ENCODE assay signal across 16 mouse cellular contexts in genomic region chr7:27612940-27613339, GRCm38 (mm10). TPM values are rescaled to one million over a fixed set of nuclear protein-coding genes. Genes with fewer than 3 reads are reported as not detected.
DNase-seq lines count a peak whose midpoint lies in the region; ATAC-seq lines count a peak whose summit lies in the region.
"Had no signal": no experiment of that assay in that cellular context is flagged by ENCODE, and none has a peak within 500 bp of the region (broad histone marks: within the 10 kb centered on the region; RNA-seq: fewer than 3 reads in every experiment).

No protein-coding gene starts in this region.

- H3K4me2 ChIP-seq in heart, embryonic 15.5 days, result no peak overlapping the region
- H3K4me2 ChIP-seq in heart, embryonic 12.5 days, result no peak overlapping the region
- H3K4me2 ChIP-seq in hindbrain, embryonic 15.5 days, result no peak overlapping the region
- no peak overlapping the region for H3K4me2 ChIP-seq in kidney, embryonic 16.5 days (replicated peaks; ENCODE audit: low read depth, low read length)
- H3K4me2 ChIP-seq: embryonic facial prominence, embryonic 15.5 days; limb, embryonic 13.5 days had no signal

- no peak overlapping the region for H3K9ac ChIP-seq in heart, embryonic 15.5 days
- no peak overlapping the region for H3K9ac ChIP-seq in heart, embryonic 12.5 days
- H3K9ac ChIP-seq in hindbrain, embryonic 15.5 days, result no peak overlapping the region
- no peak overlapping the region for H3K9ac ChIP-seq in kidney, embryonic 16.5 days (replicated peaks; ENCODE audit: low read length)
- H3K9ac ChIP-seq: embryonic facial prominence, embryonic 15.5 days; limb, embryonic 13.5 days had no signal

- no peaks in the 10 kb centered on the region for H3K9me3 ChIP-seq in heart, embryonic 15.5 days (replicated peaks)
- no peaks in the 10 kb centered on the region for H3K9me3 ChIP-seq in heart, embryonic 12.5 days (replicated peaks)
- no peaks in the 10 kb centered on the region for H3K9me3 ChIP-seq in hindbrain, embryonic 15.5 days
- H3K9me3 ChIP-seq in kidney, embryonic 16.5 days (ENCODE audit: low read length), result no peaks in the 10 kb centered on the region
- H3K9me3 ChIP-seq: embryonic facial prominence, embryonic 15.5 days; limb, embryonic 13.5 days had no signal

- peaks cover 22% of the 10 kb centered on the region; the same call in 1 of the 2 replicates for H3K36me3 ChIP-seq in heart, embryonic 15.5 days
- peaks cover 36% of the 10 kb centered on the region for H3K36me3 ChIP-seq in heart, embryonic 12.5 days
- peaks cover 30% of the 10 kb centered on the region for H3K36me3 ChIP-seq in hindbrain, embryonic 15.5 days
- peaks cover 44% of the 10 kb centered on the region for H3K36me3 ChIP-seq in kidney, embryonic 16.5 days (ENCODE audit: insufficient read depth, low read length)

- DNase-seq in Muller cell, postnatal 12 days (ENCODE audit: inconsistent ontology term), result peak; percentile 61
- DNase-seq in cerebellum, postnatal 10 days, result peak; percentile 69 to 73
- DNase-seq in frontal cortex, adult 2 months (ENCODE audit: extremely low spot score in 1 of 2, low spot score in 1 of 2), result no peak
- DNase-seq: gastrocnemius, adult 2 months; kidney, adult 18-20 months; lung, adult 18-20 months; right cerebral cortex, postnatal 4 days; thymus, postnatal 4 days had no signal

- peaks cover 34% of the 10 kb centered on the region for H3K4me1 ChIP-seq in heart, embryonic 15.5 days (replicated peaks)
- H3K4me1 ChIP-seq in heart, embryonic 12.5 days (replicated peaks), result peaks cover 32% of the 10 kb centered on the region
- peaks cover 32% of the 10 kb centered on the region for H3K4me1 ChIP-seq in hindbrain, embryonic 15.5 days (replicated peaks)
- H3K4me1 ChIP-seq in kidney, embryonic 16.5 days (ENCODE audit: insufficient read depth, low read length), result peaks cover under 1% of the 10 kb centered on the region; the same call in 1 of the 2 replicates

- 64% methylated on average over 4 of the region's 4 CpGs for WGBS in heart, embryonic 15.5 days
- 74% methylated on average over 4 of the region's 4 CpGs for WGBS in heart, embryonic 12.5 days
- 59% methylated on average over 4 of the region's 4 CpGs for WGBS in hindbrain, embryonic 15.5 days
- WGBS in kidney, embryonic 16.5 days, result 86% methylated on average over 4 of the region's 4 CpGs

- H3K27me3 ChIP-seq in heart, embryonic 15.5 days, result no peaks in the 10 kb centered on the region
- no peaks in the 10 kb centered on the region for H3K27me3 ChIP-seq in heart, embryonic 12.5 days (replicated peaks)
- H3K27me3 ChIP-seq in hindbrain, embryonic 15.5 days, result no peaks in the 10 kb centered on the region
- H3K27me3 ChIP-seq in kidney, embryonic 16.5 days (ENCODE audit: insufficient read depth, low read length), result no peaks in the 10 kb centered on the region
- H3K27me3 ChIP-seq: embryonic facial prominence, embryonic 15.5 days; limb, embryonic 13.5 days; Patski had no signal

- no peak for ATAC-seq in heart, embryonic 15.5 days (replicated peaks; ENCODE audit: insufficient number of reproducible peaks, insufficient read depth, low FRiP score, low read depth)
- ATAC-seq in heart, embryonic 12.5 days (ENCODE audit: insufficient number of reproducible peaks, low FRiP score), result no peak
- ATAC-seq in hindbrain, embryonic 15.5 days (ENCODE audit: low FRiP score, low read depth), result no peak
- ATAC-seq in kidney, embryonic 16.5 days (ENCODE audit: low FRiP score, low TSS enrichment), result no peak
- ATAC-seq: CD4-positive, CD25-positive, alpha-beta regulatory T cell, adult 4 months; Patski had no signal

- no peak overlapping the region for H3K4me3 ChIP-seq in heart, embryonic 15.5 days
- no peak overlapping the region for H3K4me3 ChIP-seq in heart, embryonic 12.5 days
- H3K4me3 ChIP-seq in hindbrain, embryonic 15.5 days, result no peak overlapping the region
- H3K4me3 ChIP-seq in kidney, embryonic 16.5 days (ENCODE audit: low read length), result no peak overlapping the region
- H3K4me3 ChIP-seq: embryonic facial prominence, embryonic 15.5 days; gastrocnemius, adult 2 months; limb, embryonic 13.5 days had no signal

- H3K27ac ChIP-seq in heart, embryonic 15.5 days, result 0 out of 2 replicates have a peak overlapping the region, but pooled peaks have one; percentile 16
- H3K27ac ChIP-seq in heart, embryonic 12.5 days (ENCODE audit: poor library complexity, severe bottlenecking), result no peak overlapping the region
- H3K27ac ChIP-seq in hindbrain, embryonic 15.5 days (replicated peaks), result peak overlapping the region; percentile 56
- H3K27ac ChIP-seq in kidney, embryonic 16.5 days (ENCODE audit: low read length), result no peak overlapping the region
- H3K27ac ChIP-seq: embryonic facial prominence, embryonic 15.5 days; gastrocnemius, adult 2 months; limb, embryonic 13.5 days had no signal

RNA-seq across cellular contexts. Expression of gene Akt2, which starts 21.6 kb away (rescaled TPM):
- 69.3 and 80.4 TPM in 2 replicates for polyA plus RNA-seq in heart, embryonic 15.5 days (2015; fragmentation: Nextera tagmentation; extraction: Ambion mirVana)
- polyA plus RNA-seq in heart, embryonic 12.5 days (2016; fragmentation: Nextera tagmentation; extraction: Ambion mirVana), result 85.0 and 89.4 TPM in 2 replicates
- polyA plus RNA-seq in hindbrain, embryonic 15.5 days (2015; fragmentation: Nextera tagmentation; extraction: Ambion mirVana), result 66.3 and 74.2 TPM in 2 replicates
- polyA plus RNA-seq in kidney, embryonic 16.5 days (2015; fragmentation: Nextera tagmentation; extraction: Ambion mirVana), result 110 and 112 TPM in 2 replicates
- 114 and 122 TPM in 2 replicates for polyA plus RNA-seq in frontal cortex, adult 2 months (2012; rRNA removed)

RNA-seq across cellular contexts. Expression of gene Ttc9b, which starts 40.8 kb away (rescaled TPM):
- polyA plus RNA-seq in heart, embryonic 15.5 days (2015; fragmentation: Nextera tagmentation; extraction: Ambion mirVana), result 0.58 TPM in 1 of 2 replicates, not detected in the other
- 0.09 TPM in 1 of 2 replicates, not detected in the other for polyA plus RNA-seq in heart, embryonic 12.5 days (2016; fragmentation: Nextera tagmentation; extraction: Ambion mirVana)
- 80.0 and 88.8 TPM in 2 replicates for polyA plus RNA-seq in hindbrain, embryonic 15.5 days (2015; fragmentation: Nextera tagmentation; extraction: Ambion mirVana)
- polyA plus RNA-seq in kidney, embryonic 16.5 days (2015; fragmentation: Nextera tagmentation; extraction: Ambion mirVana), result 0.11 and 0.41 TPM in 2 replicates
- 139 and 148 TPM in 2 replicates for polyA plus RNA-seq in frontal cortex, adult 2 months (2012; rRNA removed)
- polyA plus RNA-seq: CD4-positive, CD25-positive, alpha-beta regulatory T cell, adult 4 months had no signal

RNA-seq across cellular contexts. Expression of gene 2310022A10Rik, which starts 59.9 kb away (rescaled TPM):
- 36.9 and 39.1 TPM in 2 replicates for polyA plus RNA-seq in heart, embryonic 15.5 days (2015; fragmentation: Nextera tagmentation; extraction: Ambion mirVana)
- polyA plus RNA-seq in heart, embryonic 12.5 days (2016; fragmentation: Nextera tagmentation; extraction: Ambion mirVana), result 36.4 and 37.4 TPM in 2 replicates
- 32.0 and 36.6 TPM in 2 replicates for polyA plus RNA-seq in hindbrain, embryonic 15.5 days (2015; fragmentation: Nextera tagmentation; extraction: Ambion mirVana)
- 25.1 and 30.4 TPM in 2 replicates for polyA plus RNA-seq in kidney, embryonic 16.5 days (2015; fragmentation: Nextera tagmentation; extraction: Ambion mirVana)
- 32.0 and 32.3 TPM in 2 replicates for polyA plus RNA-seq in frontal cortex, adult 2 months (2012; rRNA removed)

RNA-seq across cellular contexts. Expression of gene Pld3, which starts 59.9 kb away (rescaled TPM):
- polyA plus RNA-seq in heart, embryonic 15.5 days (2015; fragmentation: Nextera tagmentation; extraction: Ambion mirVana), result 49.3 and 73.2 TPM in 2 replicates
- polyA plus RNA-seq in heart, embryonic 12.5 days (2016; fragmentation: Nextera tagmentation; extraction: Ambion mirVana), result 59.5 and 63.4 TPM in 2 replicates
- 189 TPM in 2 replicates for polyA plus RNA-seq in hindbrain, embryonic 15.5 days (2015; fragmentation: Nextera tagmentation; extraction: Ambion mirVana)
- polyA plus RNA-seq in kidney, embryonic 16.5 days (2015; fragmentation: Nextera tagmentation; extraction: Ambion mirVana), result 121 and 122 TPM in 2 replicates
- 933 and 972 TPM in 2 replicates for polyA plus RNA-seq in frontal cortex, adult 2 months (2012; rRNA removed)

Comparison
In these comparisons a context has a peak if more than half of its experiments do, and no peak if none do; other contexts are left out.
1. H3K27ac ChIP-seq: peak in heart, embryonic 15.5 days (single experiment) and hindbrain, embryonic 15.5 days (single experiment); none in heart, embryonic 12.5 days (single experiment) and kidney, embryonic 16.5 days (single experiment).
2. DNase-seq: peak in Muller cell, postnatal 12 days (single experiment) and cerebellum, postnatal 10 days (2 of 2); none in frontal cortex, adult 2 months (0 of 2).
3. RNA of gene Ttc9b, which starts 40.8 kb away (polyA plus RNA-seq): 139 to 148 TPM in frontal cortex, adult 2 months and 80.0 to 88.8 TPM in hindbrain, embryonic 15.5 days; 0.11 to 0.41 TPM in kidney, embryonic 16.5 days, 0.09 TPM in heart, embryonic 12.5 days and 0.58 TPM in heart, embryonic 15.5 days; every median in the first group is over 10 times any median in the second.